Mouse (Mus musculus): ENCODE measurements around the gene Ppp6r3. TPM values are rescaled to one million over a fixed set of nuclear protein-coding genes. Genes with fewer than 3 reads are reported as not detected.

Ppp6r3 gene
- polyA plus RNA-seq, 1 experiment from 2014 or later = 66.2 TPM

DNA sequence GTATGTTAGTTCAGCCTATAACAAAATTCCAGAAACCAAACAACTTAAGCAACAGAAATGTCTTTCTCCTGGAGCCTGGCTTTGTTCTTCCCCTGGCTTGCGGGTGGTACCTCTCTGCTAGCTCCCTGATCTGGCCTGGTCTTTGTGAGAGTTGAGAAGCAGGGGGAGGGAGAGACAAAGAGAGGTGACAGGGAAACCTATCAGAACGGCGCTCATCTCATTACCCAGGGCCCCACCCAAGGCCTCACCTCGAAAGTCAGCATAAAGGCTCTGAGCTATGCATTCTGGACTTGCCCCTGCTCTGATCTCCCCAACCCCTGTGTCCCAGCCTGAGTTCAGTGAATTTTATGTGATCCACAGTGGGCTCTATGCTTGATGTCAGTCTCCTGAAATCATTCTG, 140.9 kb downstream of the Ppp6r3 start:
- no peak for ATAC-seq (ENCODE audit: low read depth)
- H3K27ac ChIP-seq (ENCODE audit: low read length) = no peak overlapping the region
- H3K4me1 ChIP-seq (replicated peaks; ENCODE audit: control insufficient read depth, insufficient read depth, low read length) = no peaks in the 10 kb centered on the region
- H3K36me3 ChIP-seq (ENCODE audit: control insufficient read depth, insufficient read depth, low read length) = no peaks in the 10 kb centered on the region
- no peak overlapping the region for H3K4me2 ChIP-seq (ENCODE audit: low read depth, low read length)
- H3K9ac ChIP-seq (ENCODE audit: low read length) = no peak overlapping the region
- H3K27me3 ChIP-seq (ENCODE audit: control insufficient read depth, insufficient read depth, low read depth, low read length) = no peaks in the 10 kb centered on the region
- 50% methylated on average over 4 of the region's 4 CpGs for WGBS
- no peaks in the 10 kb centered on the region for H3K9me3 ChIP-seq (ENCODE audit: control insufficient read depth, low read length)
- H3K4me3 ChIP-seq (ENCODE audit: low read length) = no peak overlapping the region

DNA sequence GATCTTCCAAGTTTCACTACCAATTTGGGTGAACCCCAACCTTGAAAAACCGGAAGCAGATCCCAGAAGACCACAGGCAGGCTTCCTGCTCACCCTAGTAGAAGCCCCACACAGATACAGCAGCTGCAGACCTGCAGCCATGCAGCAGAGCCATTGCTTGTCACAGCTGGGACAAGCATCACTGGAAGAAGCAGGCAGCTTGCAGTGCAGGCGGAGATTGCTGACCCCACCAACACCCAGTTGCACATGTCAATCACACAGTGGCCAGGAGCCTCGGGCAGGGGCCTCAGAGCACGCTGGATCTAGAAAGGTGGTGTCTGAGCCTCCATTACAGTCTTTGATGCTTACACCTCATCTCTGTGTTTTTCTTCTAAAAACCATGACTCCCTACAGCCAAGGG, 141.4 kb downstream of the Ppp6r3 start:
- Histone ChIP-seq H3K27me3 (ENCODE audit: control insufficient read depth, insufficient read depth, low read depth, low read length) (no peaks in the 10 kb centered on the region), H3K4me2 (ENCODE audit: low read depth, low read length) (no peak overlapping the region), H3K4me1 (replicated peaks; ENCODE audit: control insufficient read depth, insufficient read depth, low read length) (no peaks in the 10 kb centered on the region), H3K9me3 (ENCODE audit: control insufficient read depth, low read length) (no peaks in the 10 kb centered on the region), H3K9ac (ENCODE audit: low read length) (no peak overlapping the region), H3K27ac (ENCODE audit: low read length) (no peak overlapping the region), H3K36me3 (ENCODE audit: control insufficient read depth, insufficient read depth, low read length) (no peaks in the 10 kb centered on the region), H3K4me3 (ENCODE audit: low read length) (no peak overlapping the region)
- no peak for ATAC-seq (ENCODE audit: low read depth)
- 40% methylated on average over 4 of the region's 4 CpGs for WGBS

DNA sequence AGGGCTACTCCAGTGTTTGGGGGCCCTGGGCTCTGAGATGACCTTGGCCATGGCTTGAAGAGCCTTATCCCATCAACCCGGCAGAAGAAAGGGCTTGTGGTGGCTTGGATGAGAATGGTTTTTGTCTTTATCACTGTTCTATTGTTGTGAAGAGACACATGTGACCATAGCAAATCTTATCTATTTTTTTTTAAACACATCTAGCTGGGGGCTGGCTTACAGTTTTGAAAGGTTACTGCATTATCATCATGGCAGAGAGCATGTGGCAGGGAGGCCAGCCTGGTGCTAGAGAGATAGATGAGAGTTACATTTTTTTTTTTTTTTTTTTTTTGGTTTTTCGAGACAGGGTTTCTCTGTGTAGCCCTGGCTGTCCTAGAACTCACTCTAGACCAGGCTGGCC, 143.6 kb downstream of the Ppp6r3 start:
- no peak overlapping the region for H3K4me3 ChIP-seq (ENCODE audit: low read length)
- ATAC-seq (ENCODE audit: low read depth) = no peak
- H3K9ac ChIP-seq (ENCODE audit: low read length) = no peak overlapping the region
- WGBS = 75% methylated on average over 2 of the region's 2 CpGs
- H3K36me3 ChIP-seq (ENCODE audit: control insufficient read depth, insufficient read depth, low read length) = no peaks in the 10 kb centered on the region
- H3K4me2 ChIP-seq (ENCODE audit: low read depth, low read length) = no peak overlapping the region
- H3K27ac ChIP-seq (ENCODE audit: low read length) = no peak overlapping the region
- no peaks in the 10 kb centered on the region for H3K27me3 ChIP-seq (ENCODE audit: control insufficient read depth, insufficient read depth, low read depth, low read length)
- H3K4me1 ChIP-seq (replicated peaks; ENCODE audit: control insufficient read depth, insufficient read depth, low read length) = no peaks in the 10 kb centered on the region
- H3K9me3 ChIP-seq (ENCODE audit: control insufficient read depth, low read length) = no peaks in the 10 kb centered on the region

DNA sequence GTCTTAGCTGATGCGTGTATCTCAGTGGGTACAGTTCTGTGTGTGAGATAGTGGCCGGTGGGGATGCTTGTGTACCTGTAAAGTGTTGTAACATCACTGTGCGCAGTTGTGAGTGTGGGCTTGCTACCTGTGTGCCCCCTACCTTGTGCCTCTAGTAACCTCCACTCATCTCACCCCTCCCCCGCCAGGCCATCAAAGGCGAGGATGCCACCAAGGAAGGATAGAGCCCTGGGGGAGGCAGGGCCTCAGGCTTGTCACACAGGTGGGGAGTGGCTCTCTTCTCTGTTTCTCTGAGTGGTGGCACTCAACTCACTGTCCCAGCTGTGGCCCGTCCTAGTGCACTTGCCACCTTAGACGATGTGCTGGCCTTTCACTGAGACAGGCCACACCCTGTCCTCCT, 144.5 kb downstream of the Ppp6r3 start:
- H3K4me3 ChIP-seq (ENCODE audit: low read length) = no peak overlapping the region
- no peak for ATAC-seq (ENCODE audit: low read depth)
- no peak overlapping the region for H3K4me2 ChIP-seq (ENCODE audit: low read depth, low read length)
- H3K36me3 ChIP-seq (ENCODE audit: control insufficient read depth, insufficient read depth, low read length) = no peaks in the 10 kb centered on the region
- no peaks in the 10 kb centered on the region for H3K9me3 ChIP-seq (ENCODE audit: control insufficient read depth, low read length)
- H3K9ac ChIP-seq (ENCODE audit: low read length) = no peak overlapping the region
- no peaks in the 10 kb centered on the region for H3K4me1 ChIP-seq (replicated peaks; ENCODE audit: control insufficient read depth, insufficient read depth, low read length)
- no peak overlapping the region for H3K27ac ChIP-seq (ENCODE audit: low read length)
- no peaks in the 10 kb centered on the region for H3K27me3 ChIP-seq (ENCODE audit: control insufficient read depth, insufficient read depth, low read depth, low read length)
- 64% methylated on average over 7 of the region's 7 CpGs for WGBS

DNA sequence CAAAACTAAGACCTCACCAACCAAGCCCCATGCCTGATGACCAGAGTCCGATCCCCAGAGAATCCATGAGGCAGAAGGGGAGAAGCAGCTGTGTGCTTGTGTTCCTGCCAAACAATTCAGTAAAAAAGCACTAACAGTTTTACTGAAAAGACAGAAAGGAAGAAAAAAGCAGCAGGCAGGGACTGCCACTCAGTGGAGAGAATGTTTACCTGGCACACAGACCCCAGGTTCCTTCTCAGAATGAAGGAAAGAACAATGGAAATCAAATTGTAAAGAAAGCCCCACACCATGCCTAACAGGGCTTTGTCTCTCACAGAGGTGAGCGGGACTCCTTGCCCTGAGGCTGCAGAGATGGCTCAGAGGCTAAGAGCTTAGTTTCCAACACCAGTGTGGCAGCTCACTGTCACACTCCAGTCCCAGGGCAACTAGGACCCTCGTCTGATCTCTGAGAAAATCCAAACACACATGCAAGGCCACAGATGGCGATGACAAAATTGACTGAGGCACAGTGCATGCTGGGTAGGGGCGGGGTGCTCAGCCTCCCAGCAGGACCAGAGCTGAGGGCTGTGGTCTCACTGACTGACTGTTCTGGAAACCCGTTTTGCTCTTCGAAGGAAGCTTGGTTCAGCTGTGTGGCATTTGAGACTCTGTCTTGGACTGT, 146.3 kb downstream of the Ppp6r3 start:
- Histone ChIP-seq H3K4me2 (ENCODE audit: low read depth, low read length) (no peak overlapping the region), H3K4me3 (ENCODE audit: low read length) (no peak overlapping the region), H3K27me3 (ENCODE audit: control insufficient read depth, insufficient read depth, low read depth, low read length) (no peaks in the 10 kb centered on the region), H3K27ac (ENCODE audit: low read length) (no peak overlapping the region), H3K4me1 (replicated peaks; ENCODE audit: control insufficient read depth, insufficient read depth, low read length) (no peaks in the 10 kb centered on the region), H3K36me3 (ENCODE audit: control insufficient read depth, insufficient read depth, low read length) (no peaks in the 10 kb centered on the region), H3K9ac (ENCODE audit: low read length) (no peak overlapping the region), H3K9me3 (ENCODE audit: control insufficient read depth, low read length) (no peaks in the 10 kb centered on the region)
- no peak for ATAC-seq (ENCODE audit: low read depth)
- WGBS = 43% methylated on average over 7 of the region's 7 CpGs

DNA sequence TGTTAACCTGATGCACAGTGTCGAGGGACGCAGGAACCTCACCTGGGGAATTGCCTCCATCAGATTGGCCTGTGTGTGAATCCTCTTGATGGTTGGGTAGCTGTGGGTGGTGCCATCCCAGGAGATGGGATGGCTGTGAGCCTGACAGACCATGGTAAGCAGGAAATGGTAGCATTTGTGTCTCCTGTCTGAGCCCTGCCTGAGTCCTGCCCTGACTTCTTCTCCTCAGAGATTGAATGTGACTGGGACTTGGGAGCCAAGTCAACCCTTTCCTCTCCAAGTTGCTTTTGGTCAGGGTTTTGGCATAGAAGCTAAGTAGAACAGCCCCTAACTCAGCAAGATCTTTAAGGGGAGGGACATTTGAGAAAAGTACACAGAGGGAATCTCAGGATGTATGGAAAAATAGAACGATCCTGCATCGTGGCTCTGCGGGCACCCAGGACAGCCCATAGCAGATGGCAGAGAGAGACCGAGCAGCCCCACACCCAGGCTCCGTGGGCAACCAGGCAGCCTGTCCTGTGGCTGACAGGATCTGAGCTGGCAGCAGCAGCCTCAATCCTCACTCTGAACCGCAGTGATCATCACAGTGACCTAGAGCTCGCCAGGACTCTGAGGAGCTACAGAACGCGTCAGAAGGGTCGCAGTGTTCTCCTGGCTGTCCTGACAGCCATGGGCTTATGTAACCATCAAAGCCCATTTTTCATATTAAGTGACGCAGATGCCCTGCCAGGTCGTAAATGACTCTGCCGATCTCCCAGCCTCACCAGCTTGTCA, 147.3 kb downstream of the Ppp6r3 start:
- Histone ChIP-seq H3K9me3 (ENCODE audit: control insufficient read depth, low read length) (no peaks in the 10 kb centered on the region), H3K9ac (ENCODE audit: low read length) (no peak overlapping the region), H3K4me3 (ENCODE audit: low read length) (no peak overlapping the region), H3K27me3 (ENCODE audit: control insufficient read depth, insufficient read depth, low read depth, low read length) (no peaks in the 10 kb centered on the region), H3K27ac (ENCODE audit: low read length) (no peak overlapping the region), H3K4me2 (ENCODE audit: low read depth, low read length) (no peak overlapping the region), H3K4me1 (replicated peaks; ENCODE audit: control insufficient read depth, insufficient read depth, low read length) (no peaks in the 10 kb centered on the region), H3K36me3 (ENCODE audit: control insufficient read depth, insufficient read depth, low read length) (no peaks in the 10 kb centered on the region)
- ATAC-seq (ENCODE audit: low read depth) = no peak
- WGBS = 64% methylated on average over 15 of the region's 15 CpGs

DNA sequence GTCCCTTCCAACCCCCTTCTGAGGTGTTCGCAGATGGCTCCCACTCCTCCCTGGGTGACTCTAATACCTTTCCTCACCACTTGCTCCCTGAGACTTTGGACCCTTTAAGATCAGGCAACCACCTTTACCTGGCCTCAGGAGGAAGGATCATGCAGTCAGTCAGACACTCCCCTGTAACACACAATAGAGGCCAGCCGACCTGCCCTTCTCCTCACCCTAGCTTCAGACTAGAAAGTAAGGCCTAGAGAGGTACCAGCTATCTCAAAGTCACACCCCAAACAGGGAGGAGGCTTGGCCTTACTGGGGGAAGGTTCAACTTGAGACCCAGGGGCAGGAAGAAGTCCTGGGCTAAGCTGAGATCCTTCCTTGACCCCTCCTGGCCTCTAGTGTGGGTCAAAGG, 151.3 kb downstream of the Ppp6r3 start:
- ATAC-seq (ENCODE audit: low read depth) = no peak

DNA sequence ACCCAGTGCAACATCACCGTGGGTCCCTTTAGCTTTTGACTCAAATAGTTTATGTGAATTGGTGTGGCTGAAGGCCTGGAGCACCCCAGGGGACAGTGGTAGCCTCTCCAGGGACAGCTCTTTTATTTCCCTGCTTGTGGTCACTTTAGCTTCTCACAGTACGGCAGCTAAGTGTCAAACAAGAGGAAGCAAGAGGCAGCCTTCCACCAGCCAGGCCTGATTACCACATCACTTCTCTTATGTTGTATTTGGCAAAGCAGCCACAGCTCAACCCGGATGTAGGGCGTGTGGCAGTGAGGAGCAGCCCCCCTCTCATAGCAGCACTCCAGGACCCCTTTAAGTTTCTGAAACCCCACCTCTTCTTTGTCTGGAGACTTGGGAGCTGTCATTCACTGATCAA, 152.6 kb downstream of the Ppp6r3 start:
- 22% methylated on average over 4 of the region's 4 CpGs for WGBS
- Histone ChIP-seq H3K4me1 (replicated peaks; ENCODE audit: control insufficient read depth, insufficient read depth, low read length) (no peaks in the 10 kb centered on the region), H3K36me3 (ENCODE audit: control insufficient read depth, insufficient read depth, low read length) (no peaks in the 10 kb centered on the region), H3K9me3 (ENCODE audit: control insufficient read depth, low read length) (0 out of 2 replicates have a peak, but pooled peaks cover 2% of the 10 kb centered on the region), H3K9ac (ENCODE audit: low read length) (no peak overlapping the region), H3K27me3 (ENCODE audit: control insufficient read depth, insufficient read depth, low read depth, low read length) (no peaks in the 10 kb centered on the region), H3K4me3 (ENCODE audit: low read length) (no peak overlapping the region), H3K4me2 (ENCODE audit: low read depth, low read length) (no peak overlapping the region), H3K27ac (ENCODE audit: low read length) (no peak overlapping the region)
- ATAC-seq (ENCODE audit: low read depth) = peak; percentile 34; the same call in 1 of the 2 replicates

More for the DNA sequence above, 151.3 kb downstream of the Ppp6r3 start:
- no peaks in the 10 kb centered on the region for H3K9me3 ChIP-seq (ENCODE audit: control insufficient read depth, low read length)
- no peak overlapping the region for H3K27ac ChIP-seq (ENCODE audit: low read length)
- no peaks in the 10 kb centered on the region for H3K36me3 ChIP-seq (ENCODE audit: control insufficient read depth, insufficient read depth, low read length)
- no peaks in the 10 kb centered on the region for H3K27me3 ChIP-seq (ENCODE audit: control insufficient read depth, insufficient read depth, low read depth, low read length)
- H3K9ac ChIP-seq (ENCODE audit: low read length) = no peak overlapping the region
- WGBS = 70% methylated on average over 2 of the region's 2 CpGs
- no peak overlapping the region for H3K4me3 ChIP-seq (ENCODE audit: low read length)
- H3K4me1 ChIP-seq (replicated peaks; ENCODE audit: control insufficient read depth, insufficient read depth, low read length) = no peaks in the 10 kb centered on the region
- no peak overlapping the region for H3K4me2 ChIP-seq (ENCODE audit: low read depth, low read length)

DNA sequence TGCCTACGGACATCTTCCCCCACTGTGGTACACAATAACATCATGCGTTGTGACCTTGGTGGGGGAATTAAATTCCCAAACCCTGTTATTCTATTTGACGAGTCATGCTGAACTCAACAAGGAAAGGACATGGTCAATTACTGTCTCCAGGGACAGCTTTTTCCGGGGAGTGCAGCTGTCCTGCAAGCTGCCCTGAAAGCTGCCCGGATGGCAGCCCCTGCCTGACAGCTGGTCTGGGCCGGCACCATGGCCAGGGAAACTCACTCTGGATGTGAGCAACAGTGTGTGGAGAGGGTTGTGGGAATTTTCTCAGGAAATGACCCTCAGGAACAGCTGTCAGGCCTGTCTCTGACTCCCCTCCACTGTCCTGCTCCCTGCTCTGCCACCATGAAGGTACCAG, 153.1 kb downstream of the Ppp6r3 start:
- Histone ChIP-seq H3K27ac (ENCODE audit: low read length) (no peak overlapping the region), H3K4me3 (ENCODE audit: low read length) (no peak overlapping the region), H3K4me2 (ENCODE audit: low read depth, low read length) (no peak overlapping the region), H3K9me3 (ENCODE audit: control insufficient read depth, low read length) (0 out of 2 replicates have a peak, but pooled peaks cover 2% of the 10 kb centered on the region), H3K9ac (ENCODE audit: low read length) (no peak overlapping the region), H3K4me1 (replicated peaks; ENCODE audit: control insufficient read depth, insufficient read depth, low read length) (no peaks in the 10 kb centered on the region), H3K36me3 (ENCODE audit: control insufficient read depth, insufficient read depth, low read length) (no peaks in the 10 kb centered on the region), H3K27me3 (ENCODE audit: control insufficient read depth, insufficient read depth, low read depth, low read length) (no peaks in the 10 kb centered on the region)
- ATAC-seq (ENCODE audit: low read depth) = no peak
- 65% methylated on average over 6 of the region's 6 CpGs for WGBS
